Mouse (Mus musculus) stomach, postnatal 0 days (tissue): Measurements from ENCODE around the gene Arid3c.

Experiments used
- CTCF ChIP-seq: IDR thresholded peaks from 2 replicates; pipeline ENCODE4 v1.5.1; 2016; ENCODE audit warnings: antibody characterized with exemption, low read depth, mild to moderate bottlenecking, moderate library complexity
- EP300 ChIP-seq: optimal IDR thresholded peaks from 2 replicates; pipeline ENCODE3; 2016; ENCODE audit warnings: antibody characterized with exemption

DNA sequence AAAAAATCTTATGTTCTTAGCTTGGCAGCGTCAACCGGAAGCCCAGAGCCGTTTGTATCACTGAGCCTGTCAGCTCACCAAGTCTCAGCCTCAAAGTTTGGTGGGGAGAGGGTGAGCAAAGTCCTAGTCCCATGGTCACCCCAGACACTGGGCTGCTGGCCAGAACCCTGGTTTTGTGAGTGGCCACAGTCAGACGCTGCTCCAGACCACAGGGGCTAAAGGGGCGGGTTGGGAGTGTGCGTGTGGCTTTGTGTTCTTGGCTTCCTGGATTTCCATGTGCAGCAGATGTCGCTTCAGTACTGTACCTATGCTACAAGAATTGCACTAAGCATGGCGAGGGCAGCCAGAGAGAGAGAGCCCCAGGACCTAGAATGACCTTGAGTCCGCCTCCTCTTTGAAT, 28.3 kb upstream of the Arid3c start:
- TF ChIP-seq CTCF (no peak), EP300 (no peak)
